Mouse (Mus musculus) myocyte (in vitro differentiated cells): ENCODE measurements at regions not wholly inside any gene's neighbourhood (a gene's known extent, or its start where the extent isn't known, plus 50 kb on each side); places are given as distances from the start of the nearest gene placed in this dataset.

Experiments
- H3K27me3 ChIP-seq: one replicate; pipeline ENCODE4 v1.6.1; 2011; ENCODE audit not compliant: control insufficient read depth, insufficient read depth, insufficient read length
- H3K36me3 ChIP-seq: one replicate; pipeline ENCODE4 v1.6.1; 2011; ENCODE audit not compliant: control insufficient read depth, insufficient read depth
- H3K4me2 ChIP-seq: one replicate; pipeline ENCODE4 v1.6.1; 2011; ENCODE audit warnings: low read depth, control low read depth
- H3K4me3 ChIP-seq: one replicate; pipeline ENCODE4 v1.5.1; 2011; ENCODE audit warnings: mild to moderate bottlenecking, control low read depth, moderate library complexity
- H3K79me2 ChIP-seq: one replicate; pipeline ENCODE4 v1.6.1; 2011; ENCODE audit not compliant: control insufficient read depth, insufficient read depth
- H3ac ChIP-seq: one replicate; pipeline ENCODE4 v1.6.1; 2011; ENCODE audit not compliant: control insufficient read depth, insufficient read length
- CEBPB ChIP-seq: IDR thresholded peaks from 2 replicates; pipeline ENCODE4 v1.6.1; 2011; ENCODE audit warnings: mild to moderate bottlenecking, moderate library complexity; ENCODE audit not compliant: poor library complexity, insufficient read depth, severe bottlenecking
- E2F4 ChIP-seq: IDR thresholded peaks from one replicate; pipeline ENCODE4 v1.6.1; 2011; ENCODE audit warnings: mild to moderate bottlenecking, control low read depth, moderate library complexity; ENCODE audit not compliant: insufficient read depth
- MAX ChIP-seq: IDR thresholded peaks from one replicate; pipeline ENCODE4 v1.6.1; 2011; ENCODE audit warnings: low read depth, mild to moderate bottlenecking, control low read depth
- MYOD1 ChIP-seq, 3 experiments: IDR thresholded peaks; one replicate each; pipeline ENCODE4 v1.6.1; 2011; ENCODE audit warnings: control low read depth in 2 of 3, low read depth in 2 of 3, mild to moderate bottlenecking in 2 of 3, moderate library complexity in 1 of 3; ENCODE audit not compliant: insufficient read length in 2 of 3, control insufficient read depth in 1 of 3
- MYOG ChIP-seq, 3 experiments: IDR thresholded peaks; one replicate each; pipeline ENCODE4 v1.6.1; 2011; ENCODE audit warnings: control low read depth in 2 of 3, low read depth in 2 of 3, mild to moderate bottlenecking in 2 of 3; ENCODE audit not compliant: insufficient read length in 2 of 3, control insufficient read depth in 1 of 3, insufficient read depth in 1 of 3
- POLR2A ChIP-seq: IDR thresholded peaks from one replicate; pipeline ENCODE4 v1.6.1; 2011; ENCODE audit warnings: low read depth, mild to moderate bottlenecking, control low read depth, moderate library complexity; ENCODE audit not compliant: insufficient read length
- POLR2AphosphoS2 ChIP-seq: IDR thresholded peaks from one replicate; pipeline ENCODE4 v1.6.1; 2011; ENCODE audit warnings: low read depth, control low read depth; ENCODE audit not compliant: insufficient read length
- REST ChIP-seq: IDR thresholded peaks from one replicate; pipeline ENCODE4 v1.6.1; 2011; ENCODE audit warnings: mild to moderate bottlenecking, control low read depth, moderate library complexity; ENCODE audit not compliant: insufficient read depth, insufficient read length
- SRF ChIP-seq: IDR thresholded peaks from one replicate; pipeline ENCODE4 v1.6.1; 2011; ENCODE audit warnings: low read depth; ENCODE audit not compliant: control insufficient read depth, insufficient read length
- TCF12 ChIP-seq: IDR thresholded peaks from one replicate; pipeline ENCODE4 v1.6.1; 2011; ENCODE audit warnings: mild to moderate bottlenecking, control low read depth; ENCODE audit not compliant: poor library complexity, insufficient read depth, severe bottlenecking
- TCF3 ChIP-seq: IDR thresholded peaks from one replicate; pipeline ENCODE4 v1.6.1; 2011; ENCODE audit warnings: low read depth, control low read depth; ENCODE audit not compliant: insufficient read length
- USF1 ChIP-seq: IDR thresholded peaks from one replicate; pipeline ENCODE4 v1.6.1; 2011; ENCODE audit warnings: low read depth, mild to moderate bottlenecking, control low read depth, moderate library complexity

GRCm38 (mm10) chr10:66739017-66739416 lies 356.9 kb upstream of the Jmjd1c start:
- H3ac ChIP-seq: no peak overlapping the region
- no peak overlapping the region for H3K4me3 ChIP-seq
- no peaks in the 10 kb centered on the region for H3K79me2 ChIP-seq
- no peaks in the 10 kb centered on the region for H3K36me3 ChIP-seq
- H3K27me3 ChIP-seq: no peaks in the 10 kb centered on the region
- H3K4me2 ChIP-seq: no peak overlapping the region
- TF ChIP-seq POLR2A: no peak
- TF ChIP-seq MYOD1 (IDR thresholded peaks at IDR 0.05; ENCODE audit: control insufficient read depth in 1 of 3, insufficient read length in 2 of 3, low read depth in 2 of 3): no peak
- no peak for TF ChIP-seq TCF3
- no peak for TF ChIP-seq CEBPB
- no peak for TF ChIP-seq SRF
- TF ChIP-seq E2F4: no peak
- TF ChIP-seq POLR2AphosphoS2: no peak
- no peak for TF ChIP-seq USF1
- TF ChIP-seq MAX: no peak
- no peak for TF ChIP-seq REST

GRCm38 (mm10) chr10:66741819-66742218 lies 354.1 kb upstream of the Jmjd1c start:
- Histone ChIP-seq H3K36me3 (no peaks in the 10 kb centered on the region), H3K79me2 (no peaks in the 10 kb centered on the region), H3K4me3 (no peak overlapping the region), H3K27me3 (no peaks in the 10 kb centered on the region), H3ac (no peak overlapping the region), H3K4me2 (no peak overlapping the region)
- TF ChIP-seq USF1 (peak; percentile 44), SRF (no peak), E2F4 (no peak), TCF12 (no peak), MYOD1 (IDR thresholded peaks at IDR 0.05; ENCODE audit: control insufficient read depth in 1 of 3, insufficient read length in 2 of 3, low read depth in 2 of 3) (no peak), TCF3 (no peak), MAX (no peak)

GRCm38 (mm10) chr10:66743254-66743653 lies 352.7 kb upstream of the Jmjd1c start:
- H3K27me3 ChIP-seq: no peaks in the 10 kb centered on the region
- no peaks in the 10 kb centered on the region for H3K79me2 ChIP-seq
- H3ac ChIP-seq: no peak overlapping the region
- H3K4me3 ChIP-seq: no peak overlapping the region
- H3K4me2 ChIP-seq: peak overlapping the region; percentile 49
- no peak for TF ChIP-seq E2F4
- TF ChIP-seq REST: no peak
- H3K36me3 ChIP-seq: no peaks in the 10 kb centered on the region

GRCm38 (mm10) chr10:66745871-66746270 lies 350.1 kb upstream of the Jmjd1c start:
- no peak overlapping the region for H3K4me3 ChIP-seq
- H3K36me3 ChIP-seq: no peaks in the 10 kb centered on the region
- TF ChIP-seq POLR2A (no peak), TCF3 (no peak), USF1 (no peak), POLR2AphosphoS2 (no peak), MAX (no peak)
- no peak overlapping the region for H3ac ChIP-seq
- H3K79me2 ChIP-seq: no peaks in the 10 kb centered on the region
- H3K4me2 ChIP-seq: no peak overlapping the region
- H3K27me3 ChIP-seq: no peaks in the 10 kb centered on the region

- Histone ChIP-seq H3K36me3 (no peaks in the 10 kb centered on the region), H3ac (no peak overlapping the region), H3K4me2 (no peak overlapping the region), H3K79me2 (no peaks in the 10 kb centered on the region), H3K4me3 (no peak overlapping the region), H3K27me3 (no peaks in the 10 kb centered on the region)
- no peak for TF ChIP-seq CEBPB
- TF ChIP-seq MYOG (IDR thresholded peaks at IDR 0.05; ENCODE audit: control insufficient read depth in 1 of 3, insufficient read depth in 1 of 3, insufficient read length in 2 of 3, low read depth in 2 of 3): no peak
These were observed 343.6 kb upstream of the Jmjd1c start for GRCm38 (mm10) chr10:66752237-66752810.

- no peaks in the 10 kb centered on the region for H3K36me3 ChIP-seq
- H3ac ChIP-seq: no peak overlapping the region
- no peaks in the 10 kb centered on the region for H3K79me2 ChIP-seq
- no peaks in the 10 kb centered on the region for H3K27me3 ChIP-seq
- H3K4me3 ChIP-seq: no peak overlapping the region
- TF ChIP-seq MAX (no peak), E2F4 (no peak), USF1 (no peak), POLR2A (no peak), REST (no peak), MYOD1 (IDR thresholded peaks at IDR 0.05; ENCODE audit: control insufficient read depth in 1 of 3, insufficient read length in 2 of 3, low read depth in 2 of 3) (no peak), POLR2AphosphoS2 (no peak), MYOG (IDR thresholded peaks at IDR 0.05; ENCODE audit: control insufficient read depth in 1 of 3, insufficient read depth in 1 of 3, insufficient read length in 2 of 3, low read depth in 2 of 3) (no peak), CEBPB (no peak), TCF3 (no peak), SRF (no peak), TCF12 (no peak)
- no peak overlapping the region for H3K4me2 ChIP-seq
These were observed 339.1 kb upstream of the Jmjd1c start for GRCm38 (mm10) chr10:66756866-66757265.
